Mouse (Mus musculus) adrenal gland, adult 2 months (tissue): ENCODE results near the gene Ifit2. TPM values are rescaled to one million over a fixed set of nuclear protein-coding genes. Genes with fewer than 3 reads are reported as not detected.
"Not testable (repeated sequence)": the region's sequence is repeated elsewhere in the genome, so short reads cannot be mapped to it uniquely, and the experiment has no call there.

ENCODE experiments used
- DNase-seq: peaks from one replicate; pipeline ENCODE4 v3.0.0; 2021
- polyA plus RNA-seq: library from polyadenylated mRNA; depleted of rRNA; stranded (reverse); fragments of >200 nt; gene quantifications from 2 replicates; pipeline ENCODE4 v1.2.3, GENCODE M21; 2012
- total RNA-seq, 2 experiments: library from RNA; stranded (reverse); gene quantifications; 2 replicates each; pipeline ENCODE4 v1.2.3; 2021

Ifit2 gene
- total and polyA plus RNA-seq, 3 experiments: 0.10 to 5.1 (median 3.0) TPM

GRCm38 (mm10) chr19:34546211-34546610 is 4.3 kb upstream of the Ifit2 start:
- no peak for DNase-seq

GRCm38 (mm10) chr19:34547976-34548375 is 2.5 kb upstream of the Ifit2 start:
- DNase-seq: peak; percentile 74

- DNase-seq: no peak
Observed at GRCm38 (mm10) chr19:34550205-34550533, 325 bp upstream of the Ifit2 start.

- DNase-seq: no peak
Observed at GRCm38 (mm10) chr19:34551981-34552380, 1.5 kb downstream of the Ifit2 start.

GRCm38 (mm10) chr19:34553021-34553420 is 2.5 kb downstream of the Ifit2 start:
- DNase-seq: no peak

GRCm38 (mm10) chr19:34553522-34553921 is 3.0 kb downstream of the Ifit2 start:
- DNase-seq: no peak

GRCm38 (mm10) chr19:34554061-34554460 is 3.6 kb downstream of the Ifit2 start:
- DNase-seq: no peak

GRCm38 (mm10) chr19:34556621-34557020 is 6.1 kb downstream of the Ifit2 start:
- DNase-seq: no peak

- DNase-seq: no peak
Observed at GRCm38 (mm10) chr19:34562556-34562955, 12.1 kb downstream of the Ifit2 start.

- no peak for DNase-seq
Observed at GRCm38 (mm10) chr19:34566178-34566784, 15.8 kb downstream of the Ifit2 start.

GRCm38 (mm10) chr19:34568988-34569895 is 18.7 kb downstream of the Ifit2 start:
- no peak for DNase-seq

- DNase-seq: peak; percentile 17
Observed at GRCm38 (mm10) chr19:34569896-34570476, 19.5 kb downstream of the Ifit2 start.

- no peak for DNase-seq
Observed at GRCm38 (mm10) chr19:34571080-34571479, 20.6 kb downstream of the Ifit2 start.

GRCm38 (mm10) chr19:34573650-34574049 is 23.2 kb downstream of the Ifit2 start:
- no peak for DNase-seq

GRCm38 (mm10) chr19:34577121-34577520 is 26.6 kb downstream of the Ifit2 start:
- DNase-seq: no peak

- DNase-seq: not testable (repeated sequence)
Observed at GRCm38 (mm10) chr19:34582696-34583095, 32.2 kb downstream of the Ifit2 start.

- DNase-seq: peak; percentile 44
Observed at GRCm38 (mm10) chr19:34583126-34583766, 32.8 kb downstream of the Ifit2 start, which contains the start of gene Ifit3. Gene Ifit3 (plus strand): TSS chr19:34583531.

- DNase-seq: not testable (repeated sequence)
Observed at GRCm38 (mm10) chr19:34585740-34586458, 35.4 kb downstream of the Ifit2 start.

GRCm38 (mm10) chr19:34587898-34588692 is 37.6 kb downstream of the Ifit2 start:
- DNase-seq: not testable (repeated sequence)

GRCm38 (mm10) chr19:34588959-34589358 is 38.5 kb downstream of the Ifit2 start:
- DNase-seq: no peak

GRCm38 (mm10) chr19:34593456-34593855 is 43.0 kb downstream of the Ifit2 start:
- DNase-seq: no peak
